Comparison of ENCODE assay signal across 9 mouse cellular contexts in the genomic region with DNA sequence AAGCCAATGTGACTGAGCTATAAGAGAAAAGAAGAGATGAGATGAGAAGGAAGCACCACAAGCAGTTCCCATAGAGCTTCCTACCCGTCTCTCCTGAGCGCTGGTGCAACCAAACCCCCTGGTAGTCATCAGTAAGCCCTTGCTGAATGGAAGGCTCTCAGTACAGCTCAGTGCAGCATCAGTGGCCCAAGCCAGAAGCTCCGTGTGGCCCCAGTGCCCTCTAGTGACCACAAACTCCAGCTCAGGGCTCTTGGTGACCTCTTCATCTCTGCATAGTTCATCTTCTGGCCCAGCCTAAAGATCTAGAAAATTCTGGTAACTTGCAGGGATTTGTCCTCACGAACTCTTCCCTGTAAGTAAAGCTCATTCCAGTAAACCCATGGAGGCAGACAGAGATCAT.
DNase-seq lines count a peak whose midpoint lies in the region; ATAC-seq lines count a peak whose summit lies in the region.
"Had no signal": no experiment of that assay in that cellular context is flagged by ENCODE, and none has a peak within 500 bp of the region (broad histone marks: within the 10 kb centered on the region; RNA-seq: fewer than 3 reads in every experiment).

No protein-coding gene starts in this region.

- H3K4me1 ChIP-seq in intestine, embryonic 16.5 days (ENCODE audit: control insufficient read depth, insufficient read depth, low read length) = peaks cover 11% of the 10 kb centered on the region
- H3K4me1 ChIP-seq in intestine, embryonic 15.5 days (replicated peaks) = peaks cover 5% of the 10 kb centered on the region; the same call in 1 of the 2 replicates

- peak; percentile 76 for DNase-seq in CD4-positive, CD25-positive, alpha-beta regulatory T cell, adult 2 months (ENCODE audit: low read depth, low spot score)
- DNase-seq in adrenal gland, postnatal 4 days (ENCODE audit: low spot score in 2 of 2) = peak; percentile 5 to 30
- DNase-seq in gastrocnemius, postnatal 10 days = peak; percentile 45
- DNase-seq in kidney, postnatal 25 days = peak; percentile 75 to 77
- peak; percentile 69 for DNase-seq in testis, postnatal 10 days (ENCODE audit: low spot score)

- peak; percentile 46; the same call in 1 of the 2 replicates for ATAC-seq in intestine, embryonic 16.5 days
- ATAC-seq in intestine, embryonic 15.5 days = no peak
- peak; percentile 49 for ATAC-seq in megakaryocyte, adult 5-6 weeks (ENCODE audit: poor library complexity, severe bottlenecking)

- H3K9me3 ChIP-seq in intestine, embryonic 16.5 days (ENCODE audit: control insufficient read depth, low read length) = no peaks in the 10 kb centered on the region
- no peaks in the 10 kb centered on the region for H3K9me3 ChIP-seq in intestine, embryonic 15.5 days
- H3K9me3 ChIP-seq: heart, embryonic 13.5 days had no signal

- WGBS in intestine, embryonic 16.5 days = 63% methylated on average over 4 of the region's 4 CpGs
- WGBS in intestine, embryonic 15.5 days = 48% methylated on average over 4 of the region's 4 CpGs

- H3K4me2 ChIP-seq in intestine, embryonic 16.5 days (ENCODE audit: low read depth, low read length) = no peak overlapping the region
- no peak overlapping the region for H3K4me2 ChIP-seq in intestine, embryonic 15.5 days (replicated peaks)
- H3K4me2 ChIP-seq: heart, embryonic 13.5 days had no signal

- no peak overlapping the region for H3K27ac ChIP-seq in intestine, embryonic 16.5 days (ENCODE audit: low read length)
- no peak overlapping the region for H3K27ac ChIP-seq in intestine, embryonic 15.5 days
- H3K27ac ChIP-seq: heart, embryonic 13.5 days had no signal

- no peaks in the 10 kb centered on the region for H3K27me3 ChIP-seq in intestine, embryonic 16.5 days (replicated peaks; ENCODE audit: control insufficient read depth, insufficient read depth, low read length)
- no peaks in the 10 kb centered on the region for H3K27me3 ChIP-seq in intestine, embryonic 15.5 days (replicated peaks)
- H3K27me3 ChIP-seq: heart, embryonic 13.5 days had no signal

- H3K4me3 ChIP-seq in intestine, embryonic 16.5 days (ENCODE audit: low read length) = no peak overlapping the region
- no peak overlapping the region for H3K4me3 ChIP-seq in intestine, embryonic 15.5 days (replicated peaks)
- H3K4me3 ChIP-seq: heart, embryonic 13.5 days had no signal

- no peaks in the 10 kb centered on the region for H3K36me3 ChIP-seq in intestine, embryonic 16.5 days (ENCODE audit: control insufficient read depth, insufficient read depth, low read length)
- no peaks in the 10 kb centered on the region for H3K36me3 ChIP-seq in intestine, embryonic 15.5 days
- H3K36me3 ChIP-seq: heart, embryonic 13.5 days had no signal

- no peak overlapping the region for H3K9ac ChIP-seq in intestine, embryonic 16.5 days (ENCODE audit: low read depth, low read length)
- no peak overlapping the region for H3K9ac ChIP-seq in intestine, embryonic 15.5 days
- H3K9ac ChIP-seq: heart, embryonic 13.5 days had no signal

Comparison
In these comparisons a context has a peak if more than half of its experiments do, and no peak if none do; other contexts are left out.
1. DNase-seq: peak in every context shown above with its lines; median percentile 76 in CD4-positive, CD25-positive, alpha-beta regulatory T cell, adult 2 months; 76 in kidney, postnatal 25 days; 69 in testis, postnatal 10 days; 45 in gastrocnemius, postnatal 10 days; 18 in adrenal gland, postnatal 4 days.